Mouse (Mus musculus) small intestine, adult 10 weeks (tissue): ENCODE measurements around the gene Krtap3-2. TPM values are rescaled to one million over a fixed set of nuclear protein-coding genes. Genes with fewer than 3 reads are reported as not detected.

ENCODE experiments used
- polyA plus RNA-seq: library from polyadenylated mRNA; stranded (reverse); fragments of 350-450 nt; fragmentation: Illumina TruSeq; extraction: RNeasy Lipid Tissue Mini Kit (QIAGEN cat#74804); gene quantifications from one replicate; pipeline ENCODE4 v1.2.3, GENCODE M21; 2014; ENCODE audit warnings: low replicate concordance

Krtap3-2 gene
- polyA plus RNA-seq: not detected

GRCm38 (mm10) chr11:99556753-99557152, at the start of gene Krtap3-2:
Krtap3-2 (minus strand) TSS chr11:99556853.

GRCm38 (mm10) chr11:99603208-99603607, 46.6 kb upstream of the Krtap3-2 start, which contains the start of gene Gm11938:
Gm11938 (minus strand) TSS chr11:99603308.

GRCm38 (mm10) chr11:99597742-99598141, 41.1 kb upstream of the Krtap3-2 start, which contains the start of gene Krtap9-3:
Krtap9-3 (minus strand) TSS chr11:99598105.

GRCm38 (mm10) chr11:99590981-99591380, 34.3 kb upstream of the Krtap3-2 start, which contains the start of gene Krtap1-3:
Krtap1-3 (minus strand) TSS chr11:99591339.

GRCm38 (mm10) chr11:99583245-99583704, 26.6 kb upstream of the Krtap3-2 start, which contains the start of gene Krtap1-4:
Krtap1-4 (minus strand) TSS chr11:99583654.

GRCm38 (mm10) chr11:99580636-99581035, 24.0 kb upstream of the Krtap3-2 start, which contains the start of gene Krtap1-5:
Krtap1-5 (minus strand) TSS chr11:99581016.

GRCm38 (mm10) chr11:99566530-99566929, 9.9 kb upstream of the Krtap3-2 start, which contains the start of gene Krtap3-1:
Krtap3-1 (minus strand) TSS chr11:99566630.

GRCm38 (mm10) chr11:99559366-99559765, 2.7 kb upstream of the Krtap3-2 start, which contains the start of gene Gm11939:
Gm11939 (minus strand) TSS chr11:99559466.

GRCm38 (mm10) chr11:99550765-99551164, 5.9 kb downstream of the Krtap3-2 start, which contains the start of gene Krtap3-3:
Krtap3-3 (minus strand) TSS chr11:99550865.

GRCm38 (mm10) chr11:99521288-99521860, 35.3 kb downstream of the Krtap3-2 start, which contains the start of gene Krt39:
Krt39 (minus strand) TSS chr11:99521338.

Other genes with a start within 250 kb of the Krtap3-2 start
- not detected for gene Krt25, start 233.9 kb downstream of the Krtap3-2 start, polyA plus RNA-seq
- gene Krt26, start 218.9 kb downstream of the Krtap3-2 start, polyA plus RNA-seq: not detected
- gene Krt27, start 205.7 kb downstream of the Krtap3-2 start, polyA plus RNA-seq: not detected
- not detected for gene Krt28, start 181.9 kb downstream of the Krtap3-2 start, polyA plus RNA-seq
- 11.2 TPM for gene Krt10, start 167.5 kb downstream of the Krtap3-2 start, polyA plus RNA-seq
- gene Krt12, start 134.6 kb downstream of the Krtap3-2 start, polyA plus RNA-seq: 1.2 TPM
- 924 TPM for gene Krt20, start 118.7 kb downstream of the Krtap3-2 start, polyA plus RNA-seq
- gene Krt23, start 63.7 kb downstream of the Krtap3-2 start, polyA plus RNA-seq: 3.3 TPM
- not detected for gene Krt39, start 35.5 kb downstream of the Krtap3-2 start, polyA plus RNA-seq
- not detected for gene Krt40, start 13.7 kb downstream of the Krtap3-2 start, polyA plus RNA-seq
- not detected for gene Krtap3-3, start 6.0 kb downstream of the Krtap3-2 start, polyA plus RNA-seq
- gene Gm11939, start 2.6 kb upstream of the Krtap3-2 start, polyA plus RNA-seq: not detected
- not detected for gene Krtap3-1, start 9.8 kb upstream of the Krtap3-2 start, polyA plus RNA-seq
- gene Krtap1-5, start 24.2 kb upstream of the Krtap3-2 start, polyA plus RNA-seq: not detected
- gene Krtap1-4, start 26.8 kb upstream of the Krtap3-2 start, polyA plus RNA-seq: not detected
- gene Krtap1-3, start 34.5 kb upstream of the Krtap3-2 start, polyA plus RNA-seq: not detected
- gene Krtap9-3, start 41.3 kb upstream of the Krtap3-2 start, polyA plus RNA-seq: not detected
- not detected for gene Gm11938, start 46.5 kb upstream of the Krtap3-2 start, polyA plus RNA-seq
- not detected for gene Gm11937, start 53.3 kb upstream of the Krtap3-2 start, polyA plus RNA-seq
- not detected for gene Krtap2-4, start 58.0 kb upstream of the Krtap3-2 start, polyA plus RNA-seq
- gene Gm11562, start 63.6 kb upstream of the Krtap3-2 start, polyA plus RNA-seq: not detected
- not detected for gene Krtap4-1, start 71.4 kb upstream of the Krtap3-2 start, polyA plus RNA-seq
- gene Krtap4-2, start 78.2 kb upstream of the Krtap3-2 start, polyA plus RNA-seq: not detected
- not detected for gene Krtap4-7, start 87.2 kb upstream of the Krtap3-2 start, polyA plus RNA-seq
- gene Gm11555, start 93.4 kb upstream of the Krtap3-2 start, polyA plus RNA-seq: not detected
- gene Gm11563, start 102.1 kb upstream of the Krtap3-2 start, polyA plus RNA-seq: not detected
- not detected for gene Krtap4-6, start 109.1 kb upstream of the Krtap3-2 start, polyA plus RNA-seq
- gene Gm14190, start 133.9 kb upstream of the Krtap3-2 start, polyA plus RNA-seq: not detected
- not detected for gene Gm14180, start 177.4 kb upstream of the Krtap3-2 start, polyA plus RNA-seq
- gene Gm11595, start 216.1 kb upstream of the Krtap3-2 start, polyA plus RNA-seq: not detected
- not detected for gene Krtap4-8, start 223.9 kb upstream of the Krtap3-2 start, polyA plus RNA-seq
- gene Krtap4-9, start 228.3 kb upstream of the Krtap3-2 start, polyA plus RNA-seq: not detected
- gene Gm11596, start 236.6 kb upstream of the Krtap3-2 start, polyA plus RNA-seq: not detected
- not detected for gene Gm11569, start 242.1 kb upstream of the Krtap3-2 start, polyA plus RNA-seq
- not detected for gene Gm11554, start 247.6 kb upstream of the Krtap3-2 start, polyA plus RNA-seq